Mouse (Mus musculus): ENCODE data around the gene Tpm4. TPM values are rescaled to one million over a fixed set of nuclear protein-coding genes. Genes with fewer than 3 reads are reported as not detected.

Tpm4 gene
- polyA plus RNA-seq, 1 experiment from 2014 or later, result 86.6 TPM

GRCm38 (mm10) chr8:72146056-72146455 is 11.3 kb downstream of the Tpm4 start:
- peaks cover 64% of the 10 kb centered on the region for H3K36me3 ChIP-seq (replicated peaks; ENCODE audit: insufficient read depth, low read length)
- H3K4me2 ChIP-seq (ENCODE audit: low read depth, low read length), result no peak overlapping the region
- no peak for TF ChIP-seq CTCF (IDR thresholded peaks at IDR 0.05; ENCODE audit: low read depth)
- peak; percentile 55; the same call in 1 of the 2 replicates for TF ChIP-seq EP300 (IDR thresholded peaks at IDR 0.05; ENCODE audit: low read depth)
- H3K4me3 ChIP-seq (ENCODE audit: low read depth, low read length), result no peak overlapping the region
- DNase-seq (peak; percentile 80), ATAC-seq (peak; percentile 89)
- H3K9ac ChIP-seq (replicated peaks), result no peak overlapping the region
- 50% methylated on average over 1 of the region's 1 CpGs for WGBS (ENCODE audit: insufficient replicate concordance)
- peak overlapping the region; percentile 56; the same call in 1 of the 2 replicates for H3K27ac ChIP-seq (ENCODE audit: low read depth)
- H3K27me3 ChIP-seq (ENCODE audit: insufficient read depth, low read length), result no peaks in the 10 kb centered on the region
- H3K9me3 ChIP-seq (ENCODE audit: low read length), result no peaks in the 10 kb centered on the region
- peaks cover 15% of the 10 kb centered on the region for H3K4me1 ChIP-seq (ENCODE audit: insufficient read depth)

DNA sequence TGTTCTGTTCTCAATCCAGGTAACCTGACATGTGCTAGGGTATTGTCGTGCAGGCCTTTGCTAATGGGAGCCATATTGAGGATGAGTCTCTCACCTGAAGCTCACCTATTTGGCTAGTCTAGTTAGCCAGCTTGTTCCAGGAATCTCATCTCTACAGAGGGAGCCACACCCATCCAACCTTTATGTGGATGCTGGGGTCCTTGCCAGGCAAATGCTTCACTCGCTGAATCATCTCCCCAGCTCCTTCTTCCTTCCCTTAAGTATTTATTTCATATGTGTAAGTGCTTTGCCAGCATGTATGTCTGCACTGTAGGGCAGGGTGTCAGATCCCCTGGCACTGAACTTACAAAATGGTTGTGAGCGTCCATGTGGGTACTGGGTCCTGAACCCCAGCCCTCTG is 11.8 kb downstream of the Tpm4 start:
- WGBS (ENCODE audit: insufficient replicate concordance), result 77% methylated on average over 3 of the region's 3 CpGs
- TF ChIP-seq EP300 (IDR thresholded peaks at IDR 0.05; ENCODE audit: low read depth), result no peak
- no peak for TF ChIP-seq CTCF (IDR thresholded peaks at IDR 0.05; ENCODE audit: low read depth)
- Histone ChIP-seq H3K4me3 (ENCODE audit: low read depth, low read length) (no peak overlapping the region), H3K4me1 (ENCODE audit: insufficient read depth) (peaks cover 15% of the 10 kb centered on the region), H3K9ac (replicated peaks) (no peak overlapping the region), H3K9me3 (ENCODE audit: low read length) (no peaks in the 10 kb centered on the region), H3K27me3 (ENCODE audit: insufficient read depth, low read length) (no peaks in the 10 kb centered on the region), H3K27ac (ENCODE audit: low read depth) (no peak overlapping the region), H3K4me2 (ENCODE audit: low read depth, low read length) (no peak overlapping the region), H3K36me3 (replicated peaks; ENCODE audit: insufficient read depth, low read length) (peaks cover 66% of the 10 kb centered on the region)
- no peak for ATAC-seq
- no peak for DNase-seq

DNA sequence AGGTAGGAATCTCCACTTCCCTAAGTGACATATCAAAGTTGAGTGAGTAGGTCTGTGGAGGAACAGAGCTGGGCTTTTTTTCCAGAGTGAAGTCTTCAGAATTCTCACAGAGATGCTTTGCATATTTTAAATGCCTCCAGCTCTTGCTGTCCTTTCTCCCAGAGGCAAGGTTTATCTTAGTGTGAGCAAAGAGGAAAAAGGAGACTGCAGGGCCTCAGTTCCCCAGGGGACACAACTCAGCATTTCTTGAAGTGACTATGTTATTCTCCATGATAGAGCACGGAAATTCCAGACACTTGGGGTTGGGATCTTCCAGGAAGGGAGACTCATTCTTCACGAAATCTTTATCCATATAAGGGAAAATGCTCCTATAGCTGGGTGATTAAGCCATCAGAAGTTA is 12.5 kb downstream of the Tpm4 start:
- Histone ChIP-seq H3K27ac (ENCODE audit: low read depth) (no peak overlapping the region), H3K9ac (replicated peaks) (no peak overlapping the region), H3K9me3 (ENCODE audit: low read length) (no peaks in the 10 kb centered on the region), H3K4me1 (ENCODE audit: insufficient read depth) (peaks cover 15% of the 10 kb centered on the region), H3K4me2 (ENCODE audit: low read depth, low read length) (no peak overlapping the region), H3K36me3 (replicated peaks; ENCODE audit: insufficient read depth, low read length) (peaks cover 66% of the 10 kb centered on the region), H3K4me3 (ENCODE audit: low read depth, low read length) (no peak overlapping the region), H3K27me3 (ENCODE audit: insufficient read depth, low read length) (no peaks in the 10 kb centered on the region)
- ATAC-seq, result no peak
- no peak for DNase-seq
- TF ChIP-seq CTCF (IDR thresholded peaks at IDR 0.05; ENCODE audit: low read depth) (no peak), EP300 (IDR thresholded peaks at IDR 0.05; ENCODE audit: low read depth) (no peak; the same call in 1 of the 2 replicates)
- WGBS (ENCODE audit: insufficient replicate concordance), result 53% methylated on average over 2 of the region's 2 CpGs

- H3K4me3 ChIP-seq (ENCODE audit: low read depth, low read length), result no peak overlapping the region
- 70% methylated on average over 1 of the region's 1 CpGs for WGBS (ENCODE audit: insufficient replicate concordance)
- ATAC-seq (no peak), DNase-seq (no peak)
- no peak overlapping the region for H3K4me2 ChIP-seq (ENCODE audit: low read depth, low read length)
- no peak for TF ChIP-seq CTCF (IDR thresholded peaks at IDR 0.05; ENCODE audit: low read depth)
- TF ChIP-seq EP300 (IDR thresholded peaks at IDR 0.05; ENCODE audit: low read depth), result no peak
- H3K9me3 ChIP-seq (ENCODE audit: low read length), result no peaks in the 10 kb centered on the region
- no peak overlapping the region for H3K9ac ChIP-seq (replicated peaks)
- no peak overlapping the region for H3K27ac ChIP-seq (ENCODE audit: low read depth)
- H3K27me3 ChIP-seq (ENCODE audit: insufficient read depth, low read length), result no peaks in the 10 kb centered on the region
- peaks cover 63% of the 10 kb centered on the region for H3K36me3 ChIP-seq (replicated peaks; ENCODE audit: insufficient read depth, low read length)
- peaks cover 15% of the 10 kb centered on the region for H3K4me1 ChIP-seq (ENCODE audit: insufficient read depth)
These were observed 14.3 kb downstream of the Tpm4 start for GRCm38 (mm10) chr8:72149056-72149455.

DNA sequence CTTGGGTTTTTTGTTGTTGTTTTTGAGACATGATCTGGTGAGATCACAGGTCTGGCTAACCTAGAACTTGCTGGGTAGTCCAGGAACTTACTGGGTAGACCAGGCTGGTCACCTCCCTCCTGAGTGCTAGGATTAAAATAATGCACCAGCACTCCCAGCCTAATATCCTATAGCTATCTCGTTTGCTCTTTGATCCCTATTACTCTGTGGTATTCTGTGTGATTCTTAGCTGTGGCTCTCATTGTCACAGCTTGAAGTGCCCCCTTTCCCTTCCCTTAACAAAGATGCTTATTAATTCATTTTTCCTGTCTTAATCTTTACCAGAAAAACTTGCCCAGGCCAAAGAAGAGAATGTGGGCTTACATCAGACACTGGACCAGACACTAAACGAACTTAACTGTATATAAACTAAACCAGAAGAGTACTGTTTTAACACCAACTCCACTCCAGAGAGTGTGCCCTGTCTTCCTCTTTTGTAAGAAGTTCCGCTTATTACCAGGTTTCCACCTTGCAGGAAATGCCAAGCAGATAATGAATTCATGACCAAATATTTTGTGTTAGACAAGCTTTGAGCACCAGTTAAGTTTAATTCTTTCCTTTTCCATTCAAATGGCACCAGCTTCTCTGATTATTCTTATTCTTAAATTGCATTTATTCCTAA is 16.8 kb downstream of the Tpm4 start:
- Histone ChIP-seq H3K9me3 (ENCODE audit: low read length) (no peaks in the 10 kb centered on the region), H3K4me1 (ENCODE audit: insufficient read depth) (peaks cover under 1% of the 10 kb centered on the region; the same call in 1 of the 2 replicates), H3K27me3 (ENCODE audit: insufficient read depth, low read length) (no peaks in the 10 kb centered on the region), H3K4me3 (ENCODE audit: low read depth, low read length) (no peak overlapping the region), H3K36me3 (replicated peaks; ENCODE audit: insufficient read depth, low read length) (peaks cover 49% of the 10 kb centered on the region), H3K27ac (ENCODE audit: low read depth) (peak overlapping the region; percentile 34; the same call in 1 of the 2 replicates), H3K4me2 (ENCODE audit: low read depth, low read length) (no peak overlapping the region), H3K9ac (replicated peaks) (no peak overlapping the region)
- no peak for ATAC-seq
- no peak for TF ChIP-seq EP300 (IDR thresholded peaks at IDR 0.05; ENCODE audit: low read depth)
- DNase-seq, result no peak
- WGBS (ENCODE audit: insufficient replicate concordance), result 46% methylated on average over 3 of the region's 3 CpGs

DNA sequence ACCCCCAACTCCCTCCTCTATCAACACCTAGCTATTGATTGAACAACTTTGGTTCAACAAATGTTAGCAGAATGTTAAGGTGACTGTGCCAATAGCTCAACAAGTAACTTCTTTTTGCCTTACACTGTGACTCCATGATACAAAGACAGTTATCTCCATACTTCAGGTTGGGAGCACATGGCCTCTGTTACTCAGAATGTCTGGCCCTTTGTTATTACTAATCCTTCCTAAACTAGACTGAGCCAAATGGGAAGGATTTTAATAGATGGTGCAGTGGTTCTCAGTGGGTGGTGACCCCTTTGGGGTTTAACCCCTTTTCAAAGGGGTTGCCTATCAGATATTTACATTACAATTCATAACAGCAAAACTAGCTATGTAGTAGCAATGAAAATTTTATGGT is 18.6 kb downstream of the Tpm4 start:
- H3K9ac ChIP-seq (replicated peaks), result no peak overlapping the region
- DNase-seq, result no peak
- no peaks in the 10 kb centered on the region for H3K9me3 ChIP-seq (ENCODE audit: low read length)
- no peaks in the 10 kb centered on the region for H3K4me1 ChIP-seq (ENCODE audit: insufficient read depth)
- no peak overlapping the region for H3K27ac ChIP-seq (ENCODE audit: low read depth)
- H3K4me2 ChIP-seq (ENCODE audit: low read depth, low read length), result no peak overlapping the region
- no peak for ATAC-seq
- TF ChIP-seq EP300 (IDR thresholded peaks at IDR 0.05; ENCODE audit: low read depth), result no peak
- TF ChIP-seq CTCF (IDR thresholded peaks at IDR 0.05; ENCODE audit: low read depth), result no peak
- H3K36me3 ChIP-seq (replicated peaks; ENCODE audit: insufficient read depth, low read length), result peaks cover 34% of the 10 kb centered on the region
- no peak overlapping the region for H3K4me3 ChIP-seq (ENCODE audit: low read depth, low read length)
- H3K27me3 ChIP-seq (ENCODE audit: insufficient read depth, low read length), result no peaks in the 10 kb centered on the region

Data from liver, postnatal 0 days (tissue).